Mouse (Mus musculus) heart, adult 2 months (tissue): ENCODE results near the gene Psmc1.

Experiments
- EP300 ChIP-seq: fragments of 200-500 bp; IDR thresholded peaks from 2 replicates; pipeline ENCODE4 v1.6.1; 2011; ENCODE audit warnings: low read depth, low read length, control low read depth; ENCODE audit not compliant: insufficient read depth
- POLR2A ChIP-seq: fragments of 200-500 bp; IDR thresholded peaks from 2 replicates; pipeline ENCODE4 v1.6.1; 2011; ENCODE audit warnings: mild to moderate bottlenecking, low read depth, low read length, control low read depth; ENCODE audit not compliant: insufficient read depth

DNA sequence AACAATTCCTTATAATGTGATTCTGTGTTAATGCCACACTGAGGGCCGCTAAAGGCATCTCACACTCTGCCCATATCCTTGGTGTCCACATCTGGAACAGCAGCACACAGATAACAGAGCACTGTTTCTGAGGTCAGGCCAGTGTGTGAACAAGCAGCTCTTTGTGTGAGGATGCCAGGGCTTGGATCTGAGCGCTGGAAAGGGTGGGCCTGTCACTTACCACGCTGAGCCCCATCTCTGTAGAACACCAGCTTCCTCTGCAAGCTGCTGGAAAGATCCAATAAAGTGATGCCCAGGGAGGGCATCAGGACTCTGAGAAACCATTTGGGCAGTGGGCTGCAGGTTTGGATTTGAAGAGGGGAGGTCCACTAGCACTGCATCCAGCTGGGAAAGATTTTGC is 44.8 kb upstream of the Psmc1 start:
- TF ChIP-seq EP300 (no peak), POLR2A (no peak)
